Mouse (Mus musculus): ENCODE data around the gene Elac2. TPM values are rescaled to one million over a fixed set of nuclear protein-coding genes. Genes with fewer than 3 reads are reported as not detected.

Gene Elac2
- 7.4 and 9.4 TPM in 2 replicates for polyA plus RNA-seq (2012; rRNA removed)

GRCm38 (mm10) chr11:64978720-64979488 lies at the start of gene Elac2:
Gene Elac2 (plus strand): TSS chr11:64979038.
- TF ChIP-seq POLR2A (IDR thresholded peaks at IDR 0.05; ENCODE audit: low read depth, low read length) (peak; percentile 55; the same call in 1 of the 2 replicates), CTCF (IDR thresholded peaks at IDR 0.05; ENCODE audit: extremely low read depth, insufficient read length, insufficient replicate concordance, low read depth, low read length) (no peak)
- no peak within 1 kb of the TSS for H3K27ac ChIP-seq (ENCODE audit: insufficient read depth, low read depth, low read length)
- peaks cover 11% of the 10 kb centered on the region for H3K36me3 ChIP-seq (ENCODE audit: control insufficient read depth, insufficient read depth, low read length)
- no peaks in the 10 kb centered on the region for H3K27me3 ChIP-seq (ENCODE audit: control insufficient read depth, insufficient read depth, low read length)
- H3K4me1 ChIP-seq (ENCODE audit: control insufficient read depth, insufficient read depth, insufficient read length, low read length) = no peaks in the 10 kb centered on the region
- H3K4me3 ChIP-seq (ENCODE audit: low read depth, low read length) = peak within 1 kb of the TSS; percentile 83
- under 1% methylated on average over 65 of the region's 65 CpGs for WGBS

DNA sequence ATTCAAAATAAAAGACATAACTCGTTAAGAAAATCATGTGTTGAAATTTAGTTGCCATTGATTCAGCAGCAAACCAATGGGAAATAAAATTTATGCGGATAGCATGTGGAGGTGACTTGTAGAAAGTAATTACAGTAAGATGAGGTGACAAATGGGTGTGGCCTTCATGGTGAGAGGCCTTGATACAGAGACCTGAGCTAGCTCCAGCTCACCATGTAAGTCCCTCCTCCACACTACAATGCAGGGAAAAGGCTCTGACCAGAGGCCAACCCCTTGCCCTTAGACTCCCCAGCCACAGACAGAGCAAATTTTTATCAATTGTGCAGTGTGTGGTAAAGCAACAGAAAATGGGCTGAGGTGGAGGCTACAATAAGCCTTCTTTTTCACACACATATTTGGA lies 49.7 kb upstream of the Elac2 start:
- no peak overlapping the region for H3K4me3 ChIP-seq (ENCODE audit: low read depth, low read length)
- no peaks in the 10 kb centered on the region for H3K4me1 ChIP-seq (ENCODE audit: control insufficient read depth, insufficient read depth, insufficient read length, low read length)
- no peaks in the 10 kb centered on the region for H3K36me3 ChIP-seq (ENCODE audit: control insufficient read depth, insufficient read depth, low read length)
- no peaks in the 10 kb centered on the region for H3K27me3 ChIP-seq (ENCODE audit: control insufficient read depth, insufficient read depth, low read length)
- no peak overlapping the region for H3K27ac ChIP-seq (ENCODE audit: insufficient read depth, low read depth, low read length)
- 88% methylated on average over 2 of the region's 2 CpGs for WGBS
- TF ChIP-seq POLR2A (IDR thresholded peaks at IDR 0.05; ENCODE audit: low read depth, low read length) (no peak), CTCF (IDR thresholded peaks at IDR 0.05; ENCODE audit: extremely low read depth, insufficient read length, insufficient replicate concordance, low read depth, low read length) (no peak)

GRCm38 (mm10) chr11:64931060-64931770 lies 47.6 kb upstream of the Elac2 start:
- 57% methylated on average over 11 of the region's 11 CpGs for WGBS
- Histone ChIP-seq H3K4me3 (ENCODE audit: low read depth, low read length) (no peak overlapping the region), H3K27me3 (ENCODE audit: control insufficient read depth, insufficient read depth, low read length) (no peaks in the 10 kb centered on the region), H3K27ac (ENCODE audit: insufficient read depth, low read depth, low read length) (no peak overlapping the region), H3K4me1 (ENCODE audit: control insufficient read depth, insufficient read depth, insufficient read length, low read length) (no peaks in the 10 kb centered on the region), H3K36me3 (ENCODE audit: control insufficient read depth, insufficient read depth, low read length) (no peaks in the 10 kb centered on the region)
- TF ChIP-seq POLR2A (IDR thresholded peaks at IDR 0.05; ENCODE audit: low read depth, low read length) (no peak), CTCF (IDR thresholded peaks at IDR 0.05; ENCODE audit: extremely low read depth, insufficient read length, insufficient replicate concordance, low read depth, low read length) (no peak)

DNA sequence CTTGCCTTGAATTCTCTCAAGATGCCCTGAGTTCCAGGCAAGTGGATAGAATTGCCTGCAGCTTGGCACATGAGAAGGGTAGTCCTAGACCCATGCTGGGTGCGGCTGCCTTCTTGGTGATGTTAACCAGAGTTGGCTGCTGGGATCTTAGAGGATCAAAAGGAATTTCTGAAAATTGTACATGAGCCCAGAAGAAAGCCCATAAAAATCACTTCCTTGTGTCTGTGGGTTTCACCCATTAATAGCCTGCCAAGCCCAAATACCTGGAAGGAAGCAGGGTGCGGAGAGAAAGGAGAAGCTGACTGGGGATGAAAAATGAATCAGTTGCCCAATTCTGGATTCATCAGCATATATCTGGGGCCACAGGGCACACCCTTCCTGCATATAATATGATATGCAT lies 41.6 kb upstream of the Elac2 start:
- TF ChIP-seq CTCF (IDR thresholded peaks at IDR 0.05; ENCODE audit: extremely low read depth, insufficient read length, insufficient replicate concordance, low read depth, low read length) (no peak), POLR2A (IDR thresholded peaks at IDR 0.05; ENCODE audit: low read depth, low read length) (no peak)
- 82% methylated on average over 2 of the region's 2 CpGs for WGBS
- Histone ChIP-seq H3K27me3 (ENCODE audit: control insufficient read depth, insufficient read depth, low read length) (no peaks in the 10 kb centered on the region), H3K4me1 (ENCODE audit: control insufficient read depth, insufficient read depth, insufficient read length, low read length) (no peaks in the 10 kb centered on the region), H3K27ac (ENCODE audit: insufficient read depth, low read depth, low read length) (no peak overlapping the region), H3K4me3 (ENCODE audit: low read depth, low read length) (no peak overlapping the region), H3K36me3 (ENCODE audit: control insufficient read depth, insufficient read depth, low read length) (no peaks in the 10 kb centered on the region)

DNA sequence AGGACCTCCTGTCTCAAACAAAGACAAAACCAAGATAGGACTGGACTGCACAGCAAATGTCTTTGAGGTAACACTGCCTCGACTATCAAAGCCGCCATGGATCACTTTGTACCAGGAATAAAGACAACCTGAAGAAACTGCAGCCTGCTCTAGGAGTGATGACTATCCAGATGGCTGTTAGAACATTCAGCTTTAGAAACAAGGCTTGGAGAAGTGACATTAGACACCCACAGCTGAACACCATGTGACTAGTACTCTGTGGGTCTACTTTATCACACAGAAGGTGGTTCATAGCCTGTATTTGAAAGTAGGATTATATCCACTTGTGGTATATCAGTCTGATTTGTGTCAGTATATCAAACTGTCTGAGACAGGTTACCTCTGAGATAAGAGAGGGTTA lies 37.6 kb upstream of the Elac2 start:
- H3K27ac ChIP-seq (ENCODE audit: insufficient read depth, low read depth, low read length) = no peak overlapping the region
- TF ChIP-seq POLR2A (IDR thresholded peaks at IDR 0.05; ENCODE audit: low read depth, low read length) (no peak), CTCF (IDR thresholded peaks at IDR 0.05; ENCODE audit: extremely low read depth, insufficient read length, insufficient replicate concordance, low read depth, low read length) (no peak)
- H3K4me1 ChIP-seq (ENCODE audit: control insufficient read depth, insufficient read depth, insufficient read length, low read length) = no peaks in the 10 kb centered on the region
- no peaks in the 10 kb centered on the region for H3K27me3 ChIP-seq (ENCODE audit: control insufficient read depth, insufficient read depth, low read length)
- H3K4me3 ChIP-seq (ENCODE audit: low read depth, low read length) = no peak overlapping the region
- WGBS = 86% methylated on average over 2 of the region's 2 CpGs
- no peaks in the 10 kb centered on the region for H3K36me3 ChIP-seq (ENCODE audit: control insufficient read depth, insufficient read depth, low read length)

GRCm38 (mm10) chr11:64949782-64950181 lies 29.1 kb upstream of the Elac2 start:
- WGBS = 62% methylated on average over 3 of the region's 3 CpGs
- no peaks in the 10 kb centered on the region for H3K4me1 ChIP-seq (ENCODE audit: control insufficient read depth, insufficient read depth, insufficient read length, low read length)
- H3K4me3 ChIP-seq (ENCODE audit: low read depth, low read length) = no peak overlapping the region
- no peaks in the 10 kb centered on the region for H3K36me3 ChIP-seq (ENCODE audit: control insufficient read depth, insufficient read depth, low read length)
- no peaks in the 10 kb centered on the region for H3K27me3 ChIP-seq (ENCODE audit: control insufficient read depth, insufficient read depth, low read length)
- no peak for TF ChIP-seq CTCF (IDR thresholded peaks at IDR 0.05; ENCODE audit: extremely low read depth, insufficient read length, insufficient replicate concordance, low read depth, low read length)
- no peak for TF ChIP-seq POLR2A (IDR thresholded peaks at IDR 0.05; ENCODE audit: low read depth, low read length)
- H3K27ac ChIP-seq (ENCODE audit: insufficient read depth, low read depth, low read length) = no peak overlapping the region

All from small intestine, adult 2 months (tissue).